Mouse (Mus musculus): ENCODE results near the gene Pilrb2. TPM values are rescaled to one million over a fixed set of nuclear protein-coding genes. Genes with fewer than 3 reads are reported as not detected.
A peak's percentile ranks its signal among the peaks of the same experiment; 100 is the strongest.
"Not testable (repeated sequence)": the region's sequence is repeated elsewhere in the genome, so short reads cannot be mapped to it uniquely, and the experiment has no call there.

Gene Pilrb2
- not detected for total RNA-seq (2021)
- long read RNA-seq, experiment 1: 0 reads
- long read RNA-seq, experiment 2: 0 reads

- intact Hi-C loops (cut with DNase I): not testable (repeated sequence)
These were observed at the start of gene Pilrb2 for GRCm38 (mm10) chr5:137871644-137872380. Gene Pilrb2, minus strand, starts transcription at chr5:137871815.

GRCm38 (mm10) chr5:137915550-137915949, 43.9 kb upstream of the Pilrb2 start:
- DNase-seq (ENCODE audit: low spot score in 2 of 2): no peak

More at GRCm38 (mm10) chr5:137871644-137872380, at the start of gene Pilrb2:
- DNase-seq (ENCODE audit: low spot score in 2 of 2): not testable (repeated sequence)

GRCm38 (mm10) chr5:137914508-137914907, 42.9 kb upstream of the Pilrb2 start:
- DNase-seq (ENCODE audit: low spot score in 2 of 2): no peak
- intact Hi-C loops (cut with DNase I): no loop called here

More at GRCm38 (mm10) chr5:137915550-137915949, 43.9 kb upstream of the Pilrb2 start:
- intact Hi-C loops (cut with DNase I): no loop called here

GRCm38 (mm10) chr5:137909564-137910262, 38.1 kb upstream of the Pilrb2 start:
- intact Hi-C loops (cut with DNase I): no loop called here

GRCm38 (mm10) chr5:137897812-137898211, 26.2 kb upstream of the Pilrb2 start:
- no peak for DNase-seq (ENCODE audit: low spot score in 2 of 2)
- intact Hi-C loops (cut with DNase I): no loop called here

More at GRCm38 (mm10) chr5:137909564-137910262, 38.1 kb upstream of the Pilrb2 start:
- DNase-seq (ENCODE audit: low spot score in 2 of 2): no peak

- intact Hi-C loops (cut with DNase I): no loop called here
- DNase-seq (ENCODE audit: low spot score in 2 of 2): no peak
These were observed 21.3 kb upstream of the Pilrb2 start for GRCm38 (mm10) chr5:137892954-137893353.

- intact Hi-C loops (cut with DNase I): loop anchor here (5.0 to 10.0 kb wide), 2 partner anchors 90 to 227 kb away; partner anchors contain the start of gene Zscan21
- no peak for DNase-seq (ENCODE audit: low spot score in 2 of 2)
These were observed 16.1 kb upstream of the Pilrb2 start for GRCm38 (mm10) chr5:137887666-137888065.

- intact Hi-C loops (cut with DNase I): loop anchor here (5.0 to 10.0 kb wide), 2 partner anchors 91 to 229 kb away; partner anchors contain the start of gene Zscan21
These were observed 14.3 kb upstream of the Pilrb2 start for GRCm38 (mm10) chr5:137885894-137886293.

GRCm38 (mm10) chr5:137883345-137883744, 11.7 kb upstream of the Pilrb2 start:
- intact Hi-C loops (cut with DNase I): loop anchor here (10.0 kb wide), 1 partner anchor 231 kb away; the partner anchor contains the start of gene Zscan21
- DNase-seq (ENCODE audit: low spot score in 2 of 2): no peak

More at GRCm38 (mm10) chr5:137885894-137886293, 14.3 kb upstream of the Pilrb2 start:
- peak; percentile 55 to 74 for DNase-seq (ENCODE audit: low spot score in 2 of 2)

GRCm38 (mm10) chr5:137882922-137883321, 11.3 kb upstream of the Pilrb2 start:
- no peak for DNase-seq (ENCODE audit: low spot score in 2 of 2)
- intact Hi-C loops (cut with DNase I): loop anchor here (10.0 kb wide), 1 partner anchor 232 kb away; the partner anchor contains the start of gene Zscan21

- DNase-seq (ENCODE audit: low spot score in 2 of 2): peak in 1 of 2 experiments; percentile 5
- intact Hi-C loops (cut with DNase I): loop anchor here (5.0 kb wide), 1 partner anchor 81 kb away; no protein-coding TSS in a partner anchor
These were observed 6.2 kb upstream of the Pilrb2 start for GRCm38 (mm10) chr5:137877860-137878259.

- DNase-seq (ENCODE audit: low spot score in 2 of 2): no peak
- intact Hi-C loops (cut with DNase I): loop anchor here (5.0 kb wide), 1 partner anchor 78 kb away; no protein-coding TSS in a partner anchor
These were observed 3.4 kb upstream of the Pilrb2 start for GRCm38 (mm10) chr5:137875054-137875453.

GRCm38 (mm10) chr5:137872381-137872702, 727 bp upstream of the Pilrb2 start:
- intact Hi-C loops (cut with DNase I); DNase-seq (ENCODE audit: low spot score in 2 of 2): not testable (repeated sequence)

GRCm38 (mm10) chr5:137868600-137868999, 3.0 kb downstream of the Pilrb2 start:
- DNase-seq (ENCODE audit: low spot score in 2 of 2); intact Hi-C loops (cut with DNase I): not testable (repeated sequence)

- DNase-seq (ENCODE audit: low spot score in 2 of 2); intact Hi-C loops (cut with DNase I): not testable (repeated sequence)
These were observed 7.6 kb downstream of the Pilrb2 start for GRCm38 (mm10) chr5:137864008-137864407.

- DNase-seq (ENCODE audit: low spot score in 2 of 2); intact Hi-C loops (cut with DNase I): not testable (repeated sequence)
These were observed 13.5 kb downstream of the Pilrb2 start, which contains the start of gene Pilrb1 for GRCm38 (mm10) chr5:137857960-137858710. Gene Pilrb1, minus strand, starts transcription at chr5:137858106.

GRCm38 (mm10) chr5:137856870-137857269, 14.7 kb downstream of the Pilrb2 start:
- DNase-seq (ENCODE audit: low spot score in 2 of 2); intact Hi-C loops (cut with DNase I): not testable (repeated sequence)

GRCm38 (mm10) chr5:137854907-137855306, 16.7 kb downstream of the Pilrb2 start:
- intact Hi-C loops (cut with DNase I); DNase-seq (ENCODE audit: low spot score in 2 of 2): not testable (repeated sequence)

- DNase-seq (ENCODE audit: low spot score in 2 of 2); intact Hi-C loops (cut with DNase I): not testable (repeated sequence)
These were observed 21.3 kb downstream of the Pilrb2 start for GRCm38 (mm10) chr5:137850313-137850712.
